Mouse (Mus musculus) CH12.LX (cell line): Measurements from ENCODE around the gene 0610012G03Rik.

Experiments
- CHD1 ChIP-seq: IDR thresholded peaks from 2 replicates; pipeline ENCODE4 v1.6.1; 2012; ENCODE audit warnings: low read depth, low read length, improper control_type of control experiment, inconsistent platforms
- CTCF ChIP-seq, 2 experiments: IDR thresholded peaks in 1 of 2; conservative IDR thresholded peaks in 1 of 2; 2 replicates each; pipeline ENCODE4 v1.5.1; 2011 to 2012; ENCODE audit warnings: low read depth in 2 of 2, low read length in 2 of 2, improper control_type of control experiment in 1 of 2, inconsistent platforms in 1 of 2, mild to moderate bottlenecking in 1 of 2, moderate library complexity in 1 of 2
- JUN ChIP-seq: IDR thresholded peaks from 2 replicates; pipeline ENCODE4 v1.6.1; 2011; ENCODE audit warnings: low read depth, mild to moderate bottlenecking, low read length, improper control_type of control experiment, moderate library complexity; ENCODE audit not compliant: insufficient read depth
- MAZ ChIP-seq: IDR thresholded peaks from 2 replicates; pipeline ENCODE4 v1.6.1; 2012; ENCODE audit warnings: low read depth, mild to moderate bottlenecking, inconsistent platforms, low read length, improper control_type of control experiment, moderate library complexity
- NELFE ChIP-seq: IDR thresholded peaks from 2 replicates; pipeline ENCODE4 v1.6.1; 2011; ENCODE audit warnings: low read depth, low read length, improper control_type of control experiment
- SMC3 ChIP-seq: IDR thresholded peaks from 2 replicates; pipeline ENCODE4 v1.6.1; 2011; ENCODE audit warnings: low read depth, low read length, improper control_type of control experiment
- UBTF ChIP-seq: IDR thresholded peaks from 2 replicates; pipeline ENCODE4 v1.6.1; 2012; ENCODE audit warnings: low read depth, mild to moderate bottlenecking, inconsistent platforms, low read length, improper control_type of control experiment, moderate library complexity
- USF2 ChIP-seq: conservative IDR thresholded peaks from 2 replicates; pipeline ENCODE4 v1.6.1; 2011; ENCODE audit warnings: low read depth, low read length, improper control_type of control experiment
- ZNF384 ChIP-seq: IDR thresholded peaks from 2 replicates; pipeline ENCODE4 v1.6.1; 2012; ENCODE audit warnings: low read depth, low read length, improper control_type of control experiment, inconsistent platforms

- TF ChIP-seq CTCF (conservative IDR thresholded peaks at IDR 0.05 in 1 of 2, IDR thresholded peaks at IDR 0.05 in 1 of 2; ENCODE audit: low read depth in 2 of 2, low read length in 2 of 2), result 0 out of 4 replicates have a peak, but pooled peaks of 1 of the 2 experiments have one; percentile 8
- TF ChIP-seq SMC3, result no peak
- TF ChIP-seq ZNF384, result no peak
- TF ChIP-seq JUN, result no peak
- TF ChIP-seq MAZ, result no peak
- TF ChIP-seq CHD1, result no peak
- no peak for TF ChIP-seq UBTF
- no peak for TF ChIP-seq NELFE
- no peak for TF ChIP-seq USF2
Measured at GRCm38 (mm10) chr16:31936568-31936967, 11.7 kb downstream of the 0610012G03Rik start.
